Mouse (Mus musculus) neural tube, embryonic 11.5 days (tissue): ENCODE data around the gene Pkig. TPM values are rescaled to one million over a fixed set of nuclear protein-coding genes. Genes with fewer than 3 reads are reported as not detected.

Experiments
- ATAC-seq: fragments of 200-750 bp; cut with Nextera tagmentation; 2 replicates; pipeline ENCODE4 v1.8.0; 2017; ENCODE audit warnings: moderate number of reproducible peaks, mild to moderate bottlenecking, moderate TSS enrichment, moderate library complexity; ENCODE audit not compliant: insufficient read depth, low FRiP score, low TSS enrichment
- DNase-seq: peaks from one replicate; pipeline ENCODE4 v3.0.0-alpha.2; 2015; ENCODE audit warnings: low spot score
- H3K27ac ChIP-seq: fragments of 300-500 bp; sonication (generic); 2 replicates; pipeline ENCODE4 v1.5.1; 2014; ENCODE audit warnings: low read depth, mild to moderate bottlenecking, low read length
- H3K27me3 ChIP-seq: fragments of 300-500 bp; sonication (generic); 2 replicates; pipeline ENCODE4 v1.6.1; 2014; ENCODE audit warnings: mild to moderate bottlenecking, low read length, mixed read lengths; ENCODE audit not compliant: control insufficient read depth, insufficient read depth
- H3K36me3 ChIP-seq: fragments of 300-500 bp; sonication (generic); 2 replicates; pipeline ENCODE4 v1.6.1; 2014; ENCODE audit warnings: mild to moderate bottlenecking, low read length, moderate library complexity, mixed read lengths; ENCODE audit not compliant: control insufficient read depth, insufficient read depth
- H3K4me1 ChIP-seq: fragments of 300-500 bp; sonication (generic); 2 replicates; pipeline ENCODE4 v1.6.1; 2014; ENCODE audit warnings: low read length, mixed read lengths; ENCODE audit not compliant: control insufficient read depth, insufficient read depth
- H3K4me2 ChIP-seq: fragments of 300-500 bp; sonication (generic); 2 replicates; pipeline ENCODE4 v1.6.1; 2014; ENCODE audit warnings: low read depth, mild to moderate bottlenecking, moderate library complexity
- H3K4me3 ChIP-seq: fragments of 300-500 bp; sonication (generic); 2 replicates; pipeline ENCODE4 v1.5.1; 2014; ENCODE audit warnings: low read depth, low read length
- H3K9ac ChIP-seq: fragments of 300-500 bp; sonication (generic); 2 replicates; pipeline ENCODE4 v1.6.1; 2014; ENCODE audit warnings: mild to moderate bottlenecking, low read length
- H3K9me3 ChIP-seq: fragments of 300-500 bp; sonication (generic); 2 replicates; pipeline ENCODE4 v1.6.1; 2016; ENCODE audit warnings: low read length; ENCODE audit not compliant: control insufficient read depth
- WGBS: fragments of 180-500 bp; shearing (Covaris S2); extraction: QIAGEN DNeasy Blood & Tissue Kit; methylation state at CpG from one replicate; pipeline ENCODE4 v1.1.7; 2014; 5-methylcytosine and 5-hydroxymethylcytosine counted together
- polyA plus RNA-seq: library from polyadenylated mRNA; unstranded; fragments of >200 nt; fragmentation: Nextera tagmentation; extraction: Ambion mirVana; gene quantifications from 2 replicates; pipeline ENCODE4 v1.2.1, GENCODE M21; 2014

The Pkig gene
- polyA plus RNA-seq, 1 experiment from 2014 or later, result 130 TPM

DNA sequence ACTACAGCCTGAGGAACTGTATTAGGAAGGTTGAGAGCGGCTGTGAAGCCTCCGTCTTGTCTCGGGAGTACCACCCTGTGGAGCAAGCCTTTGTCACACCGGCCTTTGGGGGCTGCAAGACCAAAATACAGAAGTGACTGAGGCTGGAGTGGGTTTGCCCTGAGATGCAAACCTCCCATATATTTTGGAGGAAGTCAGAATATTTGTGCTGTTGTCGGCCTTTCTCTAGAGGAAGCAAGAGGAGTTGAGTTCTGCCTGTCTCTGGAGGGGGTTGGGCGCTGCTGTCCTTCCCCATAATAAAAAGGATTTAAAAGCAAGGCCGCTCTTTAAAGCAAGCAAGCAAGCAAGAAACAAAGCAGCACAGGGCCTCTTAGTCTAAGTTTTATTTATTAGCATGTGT, 103.2 kb downstream of the Pkig start:
- no peak overlapping the region for H3K4me2 ChIP-seq
- ATAC-seq, result no peak
- H3K27me3 ChIP-seq, result no peaks in the 10 kb centered on the region
- no peaks in the 10 kb centered on the region for H3K4me1 ChIP-seq
- no peak overlapping the region for H3K27ac ChIP-seq
- WGBS, result 88% methylated on average over 7 of the region's 7 CpGs
- H3K9ac ChIP-seq, result no peak overlapping the region
- no peak for DNase-seq
- H3K36me3 ChIP-seq, result no peaks in the 10 kb centered on the region
- no peak overlapping the region for H3K4me3 ChIP-seq
- H3K9me3 ChIP-seq, result no peaks in the 10 kb centered on the region

DNA sequence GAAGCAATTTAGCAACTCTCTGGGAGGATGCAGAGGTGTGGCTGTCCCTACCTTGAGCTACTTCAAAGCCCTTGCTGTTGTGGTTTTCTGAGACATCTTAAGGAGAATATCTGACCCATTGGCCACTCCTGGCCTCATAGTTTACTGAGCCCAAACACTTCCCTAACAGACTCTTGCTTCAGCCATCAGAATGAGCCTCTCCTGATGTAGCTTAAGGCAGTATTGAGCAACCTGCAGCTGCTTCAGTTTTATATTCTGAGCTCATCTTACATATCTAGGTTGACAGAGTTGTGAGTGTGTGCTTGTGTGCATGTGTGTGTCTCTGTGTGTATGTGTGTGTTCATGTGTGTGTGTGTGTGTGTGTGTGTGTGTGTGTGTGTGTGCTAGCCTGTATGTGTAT, 108.1 kb downstream of the Pkig start:
- DNase-seq, result no peak
- Histone ChIP-seq H3K9ac (no peak overlapping the region), H3K9me3 (no peaks in the 10 kb centered on the region), H3K4me1 (no peaks in the 10 kb centered on the region), H3K36me3 (no peaks in the 10 kb centered on the region), H3K27ac (no peak overlapping the region), H3K4me2 (no peak overlapping the region), H3K27me3 (no peaks in the 10 kb centered on the region), H3K4me3 (no peak overlapping the region)
- ATAC-seq, result no peak

- no peak overlapping the region for H3K9ac ChIP-seq
- no peak overlapping the region for H3K4me2 ChIP-seq
- no peak overlapping the region for H3K27ac ChIP-seq
- DNase-seq (no peak), ATAC-seq (no peak)
- no peaks in the 10 kb centered on the region for H3K36me3 ChIP-seq
- H3K4me1 ChIP-seq, result no peaks in the 10 kb centered on the region
- WGBS, result 77% methylated on average over 1 of the region's 1 CpGs
- H3K4me3 ChIP-seq, result no peak overlapping the region
- no peaks in the 10 kb centered on the region for H3K27me3 ChIP-seq
- H3K9me3 ChIP-seq, result no peaks in the 10 kb centered on the region
Measured at GRCm38 (mm10) chr2:163766890-163767289, 108.7 kb downstream of the Pkig start.

DNA sequence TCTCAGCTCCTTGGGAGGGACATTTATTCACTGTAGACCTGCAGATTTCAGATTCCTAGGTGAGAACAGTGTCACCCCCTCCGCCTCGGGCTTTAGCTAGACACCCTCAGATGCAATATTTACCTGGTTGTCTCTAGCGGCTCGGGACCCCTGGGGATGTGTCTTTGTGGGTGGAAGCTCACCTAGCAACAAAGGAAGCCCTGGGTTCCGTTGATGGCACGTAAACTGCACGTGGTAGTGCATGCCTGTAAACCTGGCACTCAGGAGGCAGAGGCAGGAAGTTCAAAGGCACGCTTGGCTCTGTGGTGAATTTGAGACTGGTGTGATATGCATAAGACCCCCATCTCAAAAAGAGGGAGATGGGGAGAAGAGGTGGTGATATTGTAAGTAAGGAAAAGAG, 112.5 kb downstream of the Pkig start:
- Histone ChIP-seq H3K9ac (no peak overlapping the region), H3K27me3 (no peaks in the 10 kb centered on the region), H3K27ac (no peak overlapping the region), H3K4me1 (no peaks in the 10 kb centered on the region), H3K4me3 (no peak overlapping the region), H3K9me3 (no peaks in the 10 kb centered on the region), H3K36me3 (no peaks in the 10 kb centered on the region), H3K4me2 (no peak overlapping the region)
- ATAC-seq, result no peak
- 89% methylated on average over 8 of the region's 8 CpGs for WGBS
- no peak for DNase-seq

Other genes with a start within 250 kb of the Pkig start
- 85.4 and 86.7 TPM in 2 replicates for gene Oser1, start 233.7 kb upstream of the Pkig start, polyA plus RNA-seq
- 50.4 and 53.8 TPM in 2 replicates for gene Gdap1l1, start 219.9 kb upstream of the Pkig start, polyA plus RNA-seq
- 12.7 and 13.9 TPM in 2 replicates for gene Fitm2, start 185.8 kb upstream of the Pkig start, polyA plus RNA-seq
- gene R3hdml, start 166.1 kb upstream of the Pkig start, polyA plus RNA-seq, result 0.28 and 0.37 TPM in 2 replicates
- not detected in 2 replicates for gene Hnf4a, start 151.6 kb upstream of the Pkig start, polyA plus RNA-seq
- 46.4 and 47.3 TPM in 2 replicates for gene Ttpal, start 56.1 kb upstream of the Pkig start, polyA plus RNA-seq
- gene Serinc3, start 13.3 kb upstream of the Pkig start, polyA plus RNA-seq, result 33.3 and 34.4 TPM in 2 replicates
- 5.1 and 8.6 TPM in 2 replicates for gene Ada, start 91.9 kb downstream of the Pkig start, polyA plus RNA-seq
- 0.27 and 0.44 TPM in 2 replicates for gene Ccn5, start 162.5 kb downstream of the Pkig start, polyA plus RNA-seq
- not detected in 2 replicates for gene Kcnk15, start 195.3 kb downstream of the Pkig start, polyA plus RNA-seq